Mouse (Mus musculus) right cerebral cortex, adult 2 months (tissue): ENCODE data around the gene Mzt1.
A peak's percentile ranks its signal among the peaks of the same experiment; 100 is the strongest.
"Not testable (repeated sequence)": the region's sequence is repeated elsewhere in the genome, so short reads cannot be mapped to it uniquely, and the experiment has no call there.

Experiments
- DNase-seq, 2 experiments: peaks; one replicate each; pipeline ENCODE4 v3.0.0; 2021 to 2022; ENCODE audit warnings: low spot score in 2 of 2

Gene Mzt1

GRCm38 (mm10) chr14:99046031-99046781, at the start of gene Mzt1, which contains the start of gene Bora:
Gene Mzt1, minus strand, starts transcription at chr14:99046134.
Gene Bora, plus strand, starts transcription at chr14:99046222.
- peak; percentile 88 to 92 for DNase-seq

GRCm38 (mm10) chr14:99088947-99089346, 43.0 kb upstream of the Mzt1 start:
- DNase-seq: no peak

GRCm38 (mm10) chr14:99071146-99071545, 25.2 kb upstream of the Mzt1 start:
- no peak for DNase-seq

GRCm38 (mm10) chr14:99063091-99063490, 17.2 kb upstream of the Mzt1 start:
- DNase-seq: no peak

GRCm38 (mm10) chr14:99060616-99061015, 14.7 kb upstream of the Mzt1 start:
- DNase-seq: peak; percentile 41 to 45

- DNase-seq: peak; percentile 40 to 41
These were observed 13.1 kb upstream of the Mzt1 start for GRCm38 (mm10) chr14:99058959-99059586.

GRCm38 (mm10) chr14:99046782-99047181, 848 bp upstream of the Mzt1 start:
- no peak for DNase-seq

- no peak for DNase-seq
These were observed 430 bp downstream of the Mzt1 start for GRCm38 (mm10) chr14:99045378-99046030.

GRCm38 (mm10) chr14:99044718-99045117, 1.2 kb downstream of the Mzt1 start:
- no peak for DNase-seq

GRCm38 (mm10) chr14:99044096-99044495, 1.8 kb downstream of the Mzt1 start:
- no peak for DNase-seq

- no peak for DNase-seq
These were observed 2.4 kb downstream of the Mzt1 start for GRCm38 (mm10) chr14:99043499-99043898.

GRCm38 (mm10) chr14:99041416-99041815, 4.5 kb downstream of the Mzt1 start:
- DNase-seq: no peak

- not testable (repeated sequence) for DNase-seq
These were observed 6.6 kb downstream of the Mzt1 start for GRCm38 (mm10) chr14:99039308-99039707.

GRCm38 (mm10) chr14:99037703-99038102, 8.2 kb downstream of the Mzt1 start:
- no peak for DNase-seq

GRCm38 (mm10) chr14:99036039-99036438, 9.9 kb downstream of the Mzt1 start:
- no peak for DNase-seq

GRCm38 (mm10) chr14:99034851-99035250, 11.1 kb downstream of the Mzt1 start:
- DNase-seq: not testable (repeated sequence)

GRCm38 (mm10) chr14:99032596-99032995, 13.3 kb downstream of the Mzt1 start:
- DNase-seq: no peak

GRCm38 (mm10) chr14:99031337-99031873, 14.5 kb downstream of the Mzt1 start:
- no peak for DNase-seq

- peak; percentile 23 to 31 for DNase-seq
These were observed 15.9 kb downstream of the Mzt1 start for GRCm38 (mm10) chr14:99029987-99030386.

GRCm38 (mm10) chr14:99022346-99023086, 23.4 kb downstream of the Mzt1 start:
- DNase-seq: no peak

- DNase-seq: no peak
These were observed 26.7 kb downstream of the Mzt1 start for GRCm38 (mm10) chr14:99019136-99019808.
